Mouse (Mus musculus): ENCODE measurements around the gene 4930453N24Rik.
A peak's percentile ranks its signal among the peaks of the same experiment; 100 is the strongest.

4930453N24Rik gene

DNA sequence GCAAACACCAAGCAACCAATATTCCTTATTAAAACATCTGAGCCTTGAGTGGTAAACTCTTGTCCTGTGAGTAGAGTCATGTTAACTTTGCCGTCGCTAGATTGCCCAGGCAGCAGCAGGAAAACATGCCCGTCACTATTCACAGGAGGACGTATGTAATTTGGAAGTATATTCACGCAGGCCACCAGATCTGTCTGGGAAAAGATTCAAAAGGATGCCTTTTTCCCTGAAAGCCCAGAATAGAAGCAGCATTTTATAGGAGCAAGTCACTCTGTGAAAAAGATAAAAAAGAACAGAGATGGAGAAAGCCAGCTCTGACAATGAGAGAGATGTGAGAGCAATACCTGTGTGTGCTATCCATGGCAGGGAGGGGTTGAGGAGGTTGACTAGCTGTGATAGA is 49.4 kb downstream of the 4930453N24Rik start:
- DNase-seq (ENCODE audit: low read depth, low spot score) = peak; percentile 33

DNA sequence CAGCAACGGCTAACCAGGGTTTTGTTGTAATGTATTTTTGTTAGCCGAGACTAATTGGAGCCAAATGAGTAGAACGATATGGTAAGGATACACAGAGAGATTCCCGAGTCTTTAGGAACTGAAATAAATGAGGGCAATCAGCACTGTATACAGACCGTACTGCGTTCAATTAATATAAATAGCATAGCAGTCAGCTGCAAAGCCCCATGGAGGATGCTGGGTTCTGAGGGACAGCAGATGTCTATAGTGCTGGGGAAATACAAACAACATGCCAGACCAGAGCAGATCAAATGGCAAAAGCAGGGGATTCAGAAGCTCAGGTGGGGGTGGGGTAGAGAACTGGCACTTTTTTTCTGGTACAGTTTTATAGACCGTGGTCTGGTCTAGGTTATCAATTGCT is 51.9 kb downstream of the 4930453N24Rik start:
- DNase-seq (ENCODE audit: low read depth, low spot score) = no peak

DNA sequence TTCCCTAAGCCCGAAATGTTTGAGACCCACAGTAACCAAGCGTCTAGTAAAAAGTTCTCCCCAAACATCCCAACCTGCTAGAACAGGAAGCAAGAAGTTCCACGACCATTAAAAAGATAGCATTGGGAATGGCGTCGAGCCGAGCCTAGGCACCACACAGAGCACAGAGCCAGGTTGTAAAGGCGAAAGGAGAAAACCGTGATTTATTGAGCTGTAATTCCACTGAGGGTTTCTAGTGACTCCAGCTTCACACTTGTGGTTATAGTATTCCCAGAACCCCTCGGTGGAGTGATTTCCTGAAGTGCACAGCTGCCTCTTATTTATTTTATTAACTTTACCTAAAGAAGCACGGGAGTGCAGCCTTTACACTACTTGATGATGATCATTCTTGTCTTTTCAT is 53.1 kb downstream of the 4930453N24Rik start:
- no peak for DNase-seq (ENCODE audit: low read depth, low spot score)

DNA sequence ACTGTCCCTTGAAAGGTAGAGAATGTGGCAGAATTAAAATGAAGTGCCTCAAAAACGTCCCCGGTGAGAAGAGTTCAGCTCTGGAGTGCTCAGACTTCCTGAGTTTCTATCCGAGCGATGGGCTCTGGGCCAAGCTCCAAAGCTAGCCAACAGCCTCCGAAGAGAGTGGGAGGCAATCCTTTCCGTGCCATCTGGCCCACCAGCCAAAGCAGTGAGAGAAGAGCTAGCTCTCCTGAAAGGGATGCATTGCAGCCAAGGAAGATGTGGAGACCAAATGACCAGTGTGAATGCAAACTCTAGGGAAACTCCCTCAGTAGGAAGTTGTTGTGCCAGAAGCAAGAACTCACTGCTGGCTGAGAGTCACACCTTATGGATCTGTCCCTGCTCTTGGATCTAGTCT is 59.1 kb downstream of the 4930453N24Rik start:
- peak; percentile 91 for DNase-seq (ENCODE audit: low read depth, low spot score)
